Mouse (Mus musculus) kidney, postnatal 4 days (tissue): ENCODE measurements around the gene Zfp771.
"Not testable (repeated sequence)": the region's sequence is repeated elsewhere in the genome, so short reads cannot be mapped to it uniquely, and the experiment has no call there.

Experiments used
- DNase-seq, 2 experiments: peaks; one replicate each; pipeline ENCODE4 v3.0.0; 2021; ENCODE audit warnings: mixed read lengths in 2 of 2

The Zfp771 gene

GRCm38 (mm10) chr7:127218670-127219069 is 25.4 kb upstream of the Zfp771 start:
- no peak for DNase-seq

DNA sequence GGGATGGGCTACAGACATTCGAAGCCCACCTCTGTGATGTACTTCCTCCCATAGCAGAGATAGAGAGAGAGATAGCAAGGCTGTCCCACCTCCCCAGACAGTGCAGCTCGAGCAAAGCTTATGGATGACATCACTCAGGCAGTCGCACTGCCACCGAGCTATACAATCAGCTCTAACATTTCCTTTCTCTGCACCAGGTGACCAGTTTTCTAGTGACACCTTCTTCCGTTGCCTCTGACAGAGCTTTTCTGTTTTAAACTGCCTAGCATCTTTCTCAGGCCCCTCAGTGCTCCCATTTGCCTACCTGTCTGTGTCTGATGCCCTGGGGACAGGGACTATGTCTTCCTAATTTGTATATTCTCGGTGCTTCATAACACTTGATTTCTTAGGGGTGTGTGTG is 23.6 kb upstream of the Zfp771 start:
- DNase-seq, result no peak

GRCm38 (mm10) chr7:127223106-127223505 is 21.0 kb upstream of the Zfp771 start:
- DNase-seq, result no peak

GRCm38 (mm10) chr7:127223515-127224478 is 20.3 kb upstream of the Zfp771 start:
- DNase-seq, result no peak

DNA sequence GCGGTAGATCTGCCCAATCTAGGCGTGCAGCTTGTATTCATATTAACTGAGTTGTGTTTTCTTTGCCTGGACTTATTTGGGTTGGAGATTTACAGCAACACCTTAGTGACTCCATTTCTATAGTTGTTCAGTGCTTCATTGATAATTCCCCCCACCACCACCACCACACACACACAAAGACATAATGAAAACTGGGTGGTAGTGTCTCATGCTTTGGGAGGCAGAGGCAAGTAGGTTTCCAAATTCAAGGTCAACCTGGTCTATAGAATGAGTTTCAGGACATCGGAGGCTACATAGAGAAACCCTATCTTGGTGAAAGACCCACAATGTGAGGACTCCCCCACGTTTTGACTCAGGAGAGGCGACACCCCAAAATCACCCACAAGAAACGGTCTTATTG is 19.5 kb upstream of the Zfp771 start:
- DNase-seq, result no peak

GRCm38 (mm10) chr7:127225147-127225995 is 18.7 kb upstream of the Zfp771 start:
- DNase-seq, result no peak

DNA sequence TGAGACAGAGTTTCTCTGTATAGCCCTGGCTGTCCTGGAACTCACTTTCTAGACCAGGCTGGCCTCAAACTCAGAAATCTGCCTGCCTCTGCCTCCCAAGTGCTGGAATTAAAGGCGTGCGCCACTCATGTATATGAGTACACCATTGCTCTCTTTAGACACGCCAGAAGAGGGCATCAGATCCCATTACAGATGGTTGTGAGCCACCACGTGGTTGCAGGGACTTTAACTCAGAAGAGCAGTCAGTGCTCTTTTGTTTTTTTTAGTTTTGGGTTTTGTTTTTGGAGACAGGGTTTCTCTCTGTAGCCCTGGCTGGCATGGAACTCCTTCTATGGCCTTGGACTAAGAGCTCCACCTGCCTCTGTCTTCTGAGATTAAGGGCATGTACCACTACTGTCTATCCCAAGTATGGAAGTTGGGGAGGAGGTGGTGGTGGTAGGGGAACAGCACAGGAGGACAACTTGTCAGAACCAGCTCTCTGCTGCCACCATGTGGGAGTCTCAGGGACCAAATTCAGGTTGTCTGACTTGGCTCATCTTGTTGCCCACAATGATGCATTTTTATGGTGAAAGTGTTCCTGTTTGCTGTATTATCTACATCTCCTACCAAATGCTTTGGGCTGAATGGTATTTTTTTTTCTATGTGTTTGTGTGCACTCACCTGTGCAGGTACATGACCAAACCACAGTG is 15.3 kb upstream of the Zfp771 start:
- DNase-seq, result peak; percentile 90

- no peak for DNase-seq
Observed at GRCm38 (mm10) chr7:127231376-127231775, 12.7 kb upstream of the Zfp771 start.

- DNase-seq, result peak in 1 of 2 experiments; percentile 24
Observed at GRCm38 (mm10) chr7:127231826-127232621, 12.1 kb upstream of the Zfp771 start.

- peak; percentile 88 to 93 for DNase-seq
Observed at GRCm38 (mm10) chr7:127232622-127233367, 11.3 kb upstream of the Zfp771 start, which contains the start of the genes Zfp553 and Sept1. Zfp553 (plus strand) TSS chr7:127233061. Sept1 (minus strand) TSS chr7:127233130.

DNA sequence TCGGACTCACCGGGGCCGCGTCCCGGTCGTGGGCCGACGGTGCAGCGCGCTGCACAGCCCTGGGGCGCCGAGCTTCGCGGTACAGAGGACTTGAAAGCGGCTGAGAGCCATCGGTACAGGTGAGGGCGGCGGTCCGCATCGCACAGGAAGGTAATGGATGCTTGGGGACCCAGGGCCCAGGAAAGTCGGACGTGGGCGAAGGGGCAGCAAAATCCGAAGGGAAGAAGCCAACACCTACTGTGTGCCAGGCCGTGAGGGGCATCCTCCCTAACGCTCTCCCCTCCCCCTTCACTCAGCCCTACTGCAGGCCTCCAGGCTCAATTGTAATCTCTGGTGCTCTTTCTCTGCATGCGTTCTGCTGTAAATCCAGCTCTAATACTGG is 10.7 kb upstream of the Zfp771 start:
- DNase-seq, result no peak

GRCm38 (mm10) chr7:127233765-127234164 is 10.3 kb upstream of the Zfp771 start:
- no peak for DNase-seq

DNA sequence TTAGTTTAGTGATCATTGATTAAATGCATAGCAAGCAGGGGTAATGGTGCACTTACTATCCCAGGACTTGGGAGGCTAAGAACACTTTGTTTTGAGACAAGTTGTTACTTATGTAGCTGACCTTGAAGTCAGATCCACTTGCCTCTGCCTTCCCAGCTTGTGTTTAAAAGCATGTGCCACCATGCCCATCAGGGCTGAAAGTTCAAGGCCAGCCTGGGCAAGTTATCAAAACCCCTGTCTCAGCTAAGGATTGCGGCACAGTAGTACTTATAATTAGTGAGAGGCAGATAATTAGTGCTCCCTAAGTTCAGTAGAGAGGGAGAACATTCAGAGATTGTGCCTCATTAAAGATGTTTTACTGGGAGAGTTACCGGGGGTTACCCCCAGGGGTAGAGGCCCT is 9.3 kb upstream of the Zfp771 start:
- DNase-seq, result no peak

- DNase-seq, result no peak
Observed at GRCm38 (mm10) chr7:127243361-127243867, 660 bp upstream of the Zfp771 start.

GRCm38 (mm10) chr7:127244658-127245510 is 810 bp downstream of the Zfp771 start:
- DNase-seq, result peak in 1 of 2 experiments; percentile 25

DNA sequence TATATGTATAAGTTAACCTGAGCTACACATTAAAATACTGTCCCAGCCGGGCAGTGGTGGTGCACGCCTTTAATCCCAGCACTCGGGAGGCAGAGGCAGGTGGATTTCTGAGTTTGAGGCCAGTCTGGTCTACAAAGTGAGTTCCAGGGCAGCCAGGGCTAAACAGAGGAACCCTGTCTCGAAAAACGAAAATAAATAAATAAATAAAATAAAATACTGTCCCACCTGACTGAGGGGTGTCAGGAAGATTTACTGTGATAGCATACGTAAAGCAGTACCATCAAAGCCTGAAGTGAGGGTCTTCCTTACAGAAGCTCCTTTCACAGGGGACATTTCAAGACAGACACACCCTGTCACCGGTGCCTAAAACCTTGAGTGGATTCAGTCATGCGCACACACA is 6.4 kb downstream of the Zfp771 start:
- DNase-seq, result not testable (repeated sequence)

GRCm38 (mm10) chr7:127252414-127252813 is 8.3 kb downstream of the Zfp771 start:
- DNase-seq, result peak in 1 of 2 experiments; percentile 37

DNA sequence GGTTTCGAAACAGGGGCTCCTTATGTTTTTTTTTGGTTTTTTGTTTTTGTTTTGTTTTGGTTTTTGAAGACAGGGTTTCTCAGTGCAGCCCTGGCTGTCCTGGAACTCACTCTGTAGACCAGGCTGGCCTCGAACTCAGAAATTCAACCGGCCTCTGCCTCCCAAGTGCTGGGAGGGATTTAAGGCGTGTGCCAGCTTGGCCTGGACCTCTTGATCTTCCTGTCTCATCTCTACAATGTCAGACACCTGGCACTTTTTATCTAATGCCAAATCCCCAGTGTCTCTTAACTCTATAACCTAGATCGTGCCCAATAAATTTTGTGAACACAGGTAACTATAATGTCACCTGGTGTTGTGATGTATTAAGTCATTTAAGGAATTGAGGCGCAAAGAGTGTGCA is 9.3 kb downstream of the Zfp771 start:
- no peak for DNase-seq

GRCm38 (mm10) chr7:127253821-127254769 is 10.0 kb downstream of the Zfp771 start:
- DNase-seq, result peak; percentile 97 to 98
